Mouse (Mus musculus) CH12.LX (cell line): ENCODE results near the gene Zfp955b.
"Not testable (repeated sequence)": the region's sequence is repeated elsewhere in the genome, so short reads cannot be mapped to it uniquely, and the experiment has no call there.

Experiments used
- CTCF ChIP-seq, 2 experiments: IDR thresholded peaks in 1 of 2; conservative IDR thresholded peaks in 1 of 2; 2 replicates each; pipeline ENCODE4 v1.5.1; 2011 to 2012; ENCODE audit warnings: low read depth in 2 of 2, low read length in 2 of 2, improper control_type of control experiment in 1 of 2, inconsistent platforms in 1 of 2, mild to moderate bottlenecking in 1 of 2, moderate library complexity in 1 of 2
- MXI1 ChIP-seq: IDR thresholded peaks from 2 replicates; pipeline ENCODE4 v1.6.1; 2011; ENCODE audit warnings: mild to moderate bottlenecking, low read depth, low read length, improper control_type of control experiment
- TBP ChIP-seq: conservative IDR thresholded peaks from 2 replicates; pipeline ENCODE4 v1.6.1; 2011; ENCODE audit warnings: low read depth, low read length, improper control_type of control experiment
- ZKSCAN1 ChIP-seq: IDR thresholded peaks from 2 replicates; pipeline ENCODE4 v1.6.1; 2012; ENCODE audit warnings: low read depth, inconsistent platforms, low read length, improper control_type of control experiment, borderline replicate concordance
- ZNF384 ChIP-seq: IDR thresholded peaks from 2 replicates; pipeline ENCODE4 v1.6.1; 2012; ENCODE audit warnings: low read depth, low read length, improper control_type of control experiment, inconsistent platforms

GRCm38 (mm10) chr17:33254530-33255318, 34.6 kb upstream of the Zfp955b start, which contains the start of gene Zfp955a:
- TF ChIP-seq MXI1; ZNF384; CTCF (conservative IDR thresholded peaks at IDR 0.05 in 1 of 2, IDR thresholded peaks at IDR 0.05 in 1 of 2; ENCODE audit: low read depth in 2 of 2, low read length in 2 of 2); ZKSCAN1; TBP: not testable (repeated sequence)
